Mouse (Mus musculus): ENCODE data around the gene Ska2.

Ska2 gene

DNA sequence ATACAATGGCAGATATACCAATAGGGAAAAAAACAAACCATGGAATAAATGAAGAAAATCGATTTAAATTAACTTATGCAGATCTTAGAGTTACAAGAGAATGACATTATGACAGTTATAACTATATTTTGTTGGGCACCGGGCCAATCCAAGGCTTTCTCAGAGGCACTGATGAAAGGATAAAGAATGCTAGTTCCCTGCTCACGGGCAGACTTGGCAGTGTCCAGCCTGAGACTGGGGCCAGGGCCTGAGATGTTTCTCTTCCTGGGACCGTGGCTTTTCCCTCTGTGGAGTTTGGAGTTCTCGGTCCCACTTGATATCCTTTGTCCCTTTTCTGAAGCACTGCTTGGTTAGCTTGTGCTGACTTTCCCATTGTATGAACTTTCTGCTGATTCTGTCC, 64.6 kb downstream of the Ska2 start:
- no peak for DNase-seq
